Mouse (Mus musculus) heart, adult 2 months (tissue): Measurements from ENCODE around the gene Vps13d.

ENCODE experiments used
- CTCF ChIP-seq: fragments of 200-600 bp; IDR thresholded peaks from 2 replicates; pipeline ENCODE4 v1.8.1; 2022; ENCODE audit warnings: antibody characterized with exemption, mild to moderate bottlenecking, moderate library complexity
- EP300 ChIP-seq: fragments of 200-500 bp; IDR thresholded peaks from 2 replicates; pipeline ENCODE4 v1.6.1; 2011; ENCODE audit warnings: low read depth, low read length, control low read depth; ENCODE audit not compliant: insufficient read depth
- POLR2A ChIP-seq: fragments of 200-500 bp; IDR thresholded peaks from 2 replicates; pipeline ENCODE4 v1.6.1; 2011; ENCODE audit warnings: mild to moderate bottlenecking, low read depth, low read length, control low read depth; ENCODE audit not compliant: insufficient read depth

- no peak for TF ChIP-seq POLR2A
- no peak for TF ChIP-seq CTCF
- no peak for TF ChIP-seq EP300
Measured at GRCm38 (mm10) chr4:144950327-144950711, 244.5 kb downstream of the Vps13d start.
